Mouse (Mus musculus): ENCODE measurements around the gene Rnaseh2b. TPM values are rescaled to one million over a fixed set of nuclear protein-coding genes. Genes with fewer than 3 reads are reported as not detected.

Gene Rnaseh2b
- polyA plus RNA-seq, 1 experiment, result 11.3 TPM

- H3K27ac ChIP-seq (ENCODE audit: control insufficient read depth, insufficient read depth, low read length), result no peak overlapping the region
- H3K36me3 ChIP-seq (ENCODE audit: control insufficient read depth, insufficient read depth, low read length), result no peaks in the 10 kb centered on the region
- H3K27me3 ChIP-seq (ENCODE audit: control insufficient read depth, insufficient read depth, low read length), result no peaks in the 10 kb centered on the region
- no peaks in the 10 kb centered on the region for H3K4me1 ChIP-seq (replicated peaks; ENCODE audit: control insufficient read depth, insufficient read depth, low read length)
- no peak overlapping the region for H3K4me3 ChIP-seq (ENCODE audit: control insufficient read depth, insufficient read depth, low read length)
- TF ChIP-seq CTCF (IDR thresholded peaks at IDR 0.05; ENCODE audit: borderline replicate concordance, control insufficient read depth, extremely low read depth, insufficient read depth, low read length, poor library complexity) (no peak), POLR2A (IDR thresholded peaks at IDR 0.05; ENCODE audit: control insufficient read depth, extremely low read depth, insufficient read depth, low read length, poor library complexity) (no peak)
- 91% methylated on average over 12 of the region's 12 CpGs for WGBS
- DNase-seq, result no peak
Measured at GRCm38 (mm10) chr14:62270698-62271396, 21.5 kb upstream of the Rnaseh2b start.

DNA sequence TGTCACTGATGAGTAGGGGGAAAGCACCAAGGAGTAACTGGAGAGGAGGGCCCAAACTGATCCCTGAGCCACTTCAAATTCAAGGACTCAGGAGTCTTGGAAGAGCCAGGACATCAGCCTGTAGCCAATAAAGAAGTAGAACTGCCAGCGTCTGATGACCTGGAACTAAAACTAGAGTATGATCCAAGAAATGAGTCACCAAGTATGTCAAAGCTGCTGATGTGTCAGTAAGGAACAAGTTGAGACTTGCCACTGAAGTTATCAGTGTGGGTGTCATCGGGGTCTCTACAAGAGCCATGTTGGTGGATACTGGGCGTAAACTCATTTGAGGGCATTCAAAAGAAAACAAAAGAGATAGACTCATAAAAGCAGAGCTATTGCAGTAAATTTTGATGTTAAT, 18.8 kb upstream of the Rnaseh2b start:
- no peak for TF ChIP-seq POLR2A (IDR thresholded peaks at IDR 0.05; ENCODE audit: control insufficient read depth, extremely low read depth, insufficient read depth, low read length, poor library complexity)
- no peak for TF ChIP-seq CTCF (IDR thresholded peaks at IDR 0.05; ENCODE audit: borderline replicate concordance, control insufficient read depth, extremely low read depth, insufficient read depth, low read length, poor library complexity)
- no peak overlapping the region for H3K4me3 ChIP-seq (ENCODE audit: control insufficient read depth, insufficient read depth, low read length)
- 92% methylated on average over 3 of the region's 3 CpGs for WGBS
- DNase-seq, result no peak
- no peaks in the 10 kb centered on the region for H3K4me1 ChIP-seq (replicated peaks; ENCODE audit: control insufficient read depth, insufficient read depth, low read length)
- no peaks in the 10 kb centered on the region for H3K27me3 ChIP-seq (ENCODE audit: control insufficient read depth, insufficient read depth, low read length)
- H3K27ac ChIP-seq (ENCODE audit: control insufficient read depth, insufficient read depth, low read length), result no peak overlapping the region
- no peaks in the 10 kb centered on the region for H3K36me3 ChIP-seq (ENCODE audit: control insufficient read depth, insufficient read depth, low read length)

DNA sequence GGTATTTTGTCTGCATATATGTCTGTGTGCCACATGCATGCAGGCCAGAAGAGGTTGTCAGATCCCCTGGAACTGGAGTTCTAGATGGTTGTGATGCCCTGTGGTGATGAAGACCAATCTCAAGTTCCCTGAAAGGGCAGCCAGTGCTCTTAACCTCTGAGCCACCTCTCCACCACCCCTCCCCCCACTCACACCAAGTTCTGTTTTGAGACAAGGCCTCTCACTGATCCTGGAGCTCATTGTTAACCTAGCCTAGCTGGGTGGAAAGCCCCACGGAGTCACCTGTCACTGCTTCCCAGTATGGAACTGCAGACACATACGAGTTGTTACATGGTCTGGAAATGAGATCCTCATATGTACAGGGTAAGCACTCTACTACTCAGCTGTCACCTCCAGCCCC, 9.4 kb upstream of the Rnaseh2b start:
- Histone ChIP-seq H3K27me3 (ENCODE audit: control insufficient read depth, insufficient read depth, low read length) (no peaks in the 10 kb centered on the region), H3K4me3 (ENCODE audit: control insufficient read depth, insufficient read depth, low read length) (no peak overlapping the region), H3K4me1 (replicated peaks; ENCODE audit: control insufficient read depth, insufficient read depth, low read length) (0 out of 2 replicates have a peak, but pooled peaks cover 2% of the 10 kb centered on the region), H3K27ac (ENCODE audit: control insufficient read depth, insufficient read depth, low read length) (no peak overlapping the region), H3K36me3 (ENCODE audit: control insufficient read depth, insufficient read depth, low read length) (no peaks in the 10 kb centered on the region)
- no peak for TF ChIP-seq CTCF (IDR thresholded peaks at IDR 0.05; ENCODE audit: borderline replicate concordance, control insufficient read depth, extremely low read depth, insufficient read depth, low read length, poor library complexity)
- no peak for TF ChIP-seq POLR2A (IDR thresholded peaks at IDR 0.05; ENCODE audit: control insufficient read depth, extremely low read depth, insufficient read depth, low read length, poor library complexity)
- DNase-seq, result no peak
- 86% methylated on average over 2 of the region's 2 CpGs for WGBS

GRCm38 (mm10) chr14:62288731-62289130, 3.7 kb upstream of the Rnaseh2b start:
- no peaks in the 10 kb centered on the region; the same call in 1 of the 2 replicates for H3K27me3 ChIP-seq (ENCODE audit: control insufficient read depth, insufficient read depth, low read length)
- TF ChIP-seq CTCF (IDR thresholded peaks at IDR 0.05; ENCODE audit: borderline replicate concordance, control insufficient read depth, extremely low read depth, insufficient read depth, low read length, poor library complexity) (no peak), POLR2A (IDR thresholded peaks at IDR 0.05; ENCODE audit: control insufficient read depth, extremely low read depth, insufficient read depth, low read length, poor library complexity) (no peak)
- WGBS, result 97% methylated on average over 3 of the region's 3 CpGs
- no peak for DNase-seq
- H3K27ac ChIP-seq (ENCODE audit: control insufficient read depth, insufficient read depth, low read length), result no peak overlapping the region
- peaks cover 8% of the 10 kb centered on the region for H3K4me1 ChIP-seq (replicated peaks; ENCODE audit: control insufficient read depth, insufficient read depth, low read length)
- H3K36me3 ChIP-seq (ENCODE audit: control insufficient read depth, insufficient read depth, low read length), result no peaks in the 10 kb centered on the region
- no peak overlapping the region for H3K4me3 ChIP-seq (ENCODE audit: control insufficient read depth, insufficient read depth, low read length)

- Histone ChIP-seq H3K27ac (ENCODE audit: control insufficient read depth, insufficient read depth, low read length) (no peak overlapping the region), H3K27me3 (ENCODE audit: control insufficient read depth, insufficient read depth, low read length) (no peaks in the 10 kb centered on the region; the same call in 1 of the 2 replicates), H3K4me1 (replicated peaks; ENCODE audit: control insufficient read depth, insufficient read depth, low read length) (peaks cover 6% of the 10 kb centered on the region), H3K4me3 (ENCODE audit: control insufficient read depth, insufficient read depth, low read length) (no peak overlapping the region), H3K36me3 (ENCODE audit: control insufficient read depth, insufficient read depth, low read length) (no peaks in the 10 kb centered on the region)
- TF ChIP-seq POLR2A (IDR thresholded peaks at IDR 0.05; ENCODE audit: control insufficient read depth, extremely low read depth, insufficient read depth, low read length, poor library complexity) (no peak), CTCF (IDR thresholded peaks at IDR 0.05; ENCODE audit: borderline replicate concordance, control insufficient read depth, extremely low read depth, insufficient read depth, low read length, poor library complexity) (no peak)
- DNase-seq, result no peak
- WGBS, result 97% methylated on average over 1 of the region's 1 CpGs
Measured at GRCm38 (mm10) chr14:62291406-62291987, 892 bp upstream of the Rnaseh2b start.

GRCm38 (mm10) chr14:62292166-62292487, 262 bp upstream of the Rnaseh2b start:
- no peak for DNase-seq
- peaks cover 6% of the 10 kb centered on the region for H3K4me1 ChIP-seq (replicated peaks; ENCODE audit: control insufficient read depth, insufficient read depth, low read length)
- no peaks in the 10 kb centered on the region; the same call in 1 of the 2 replicates for H3K27me3 ChIP-seq (ENCODE audit: control insufficient read depth, insufficient read depth, low read length)
- no peak for TF ChIP-seq POLR2A (IDR thresholded peaks at IDR 0.05; ENCODE audit: control insufficient read depth, extremely low read depth, insufficient read depth, low read length, poor library complexity)
- no peak for TF ChIP-seq CTCF (IDR thresholded peaks at IDR 0.05; ENCODE audit: borderline replicate concordance, control insufficient read depth, extremely low read depth, insufficient read depth, low read length, poor library complexity)
- WGBS, result 64% methylated on average over 7 of the region's 7 CpGs
- no peak overlapping the region for H3K27ac ChIP-seq (ENCODE audit: control insufficient read depth, insufficient read depth, low read length)
- peak overlapping the region; percentile 84 for H3K4me3 ChIP-seq (ENCODE audit: control insufficient read depth, insufficient read depth, low read length)
- no peaks in the 10 kb centered on the region for H3K36me3 ChIP-seq (ENCODE audit: control insufficient read depth, insufficient read depth, low read length)
